Mouse (Mus musculus) erythroblast, embryonic 14.5 days (primary cell): ENCODE measurements around the gene Magi2.

Experiments
- GATA1 ChIP-seq: IDR thresholded peaks from 2 replicates; pipeline ENCODE4 v1.6.1; 2012; ENCODE audit warnings: low read length, inconsistent platforms, mixed read lengths
- TAL1 ChIP-seq: IDR thresholded peaks from 3 replicates; pipeline ENCODE4 v1.6.1; 2012; ENCODE audit warnings: low read length, inconsistent platforms, mixed read lengths

DNA sequence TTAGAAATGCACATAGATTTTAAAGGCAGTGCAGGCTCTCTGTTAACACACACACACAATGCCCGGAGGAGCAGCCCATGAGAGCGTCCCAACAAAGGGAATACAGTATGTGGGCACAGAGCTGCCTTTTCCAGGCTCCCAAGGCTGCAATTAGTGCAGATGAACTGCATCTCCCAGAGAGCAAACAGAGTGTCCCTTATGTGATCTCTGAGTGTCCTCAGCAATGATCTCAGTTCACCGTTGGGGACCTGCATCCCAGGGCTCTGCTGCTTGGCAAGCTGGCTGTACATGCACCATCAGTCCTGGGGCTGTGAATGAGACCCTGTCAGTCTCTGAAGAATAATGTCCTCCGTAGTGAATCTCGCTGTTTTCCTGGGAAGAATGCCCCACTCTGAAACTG is 969.9 kb downstream of the Magi2 start:
- no peak for TF ChIP-seq TAL1
- TF ChIP-seq GATA1 = no peak
